Mouse (Mus musculus): ENCODE results near the gene Fntb.

DNA sequence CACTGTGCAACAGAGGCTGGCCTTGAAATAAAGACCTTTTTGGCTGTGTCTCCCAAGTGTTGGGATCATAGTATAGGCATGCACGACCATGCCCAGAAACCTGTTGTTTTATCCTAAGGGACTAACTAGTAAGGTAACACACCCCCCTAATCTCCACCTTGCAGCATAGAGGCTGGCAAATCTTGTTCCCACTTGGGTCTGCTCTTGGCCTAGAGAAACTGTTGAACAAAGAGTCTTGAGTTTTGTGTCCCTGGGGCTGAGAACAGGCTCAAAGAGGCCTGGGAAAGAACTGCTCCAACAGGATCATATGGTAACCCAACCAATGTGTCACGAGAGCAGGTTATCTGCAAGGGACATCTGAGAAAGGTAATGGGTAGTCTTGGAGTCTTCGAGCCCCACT is 169.0 kb downstream of the Fntb start:
- TF ChIP-seq POLR2A (IDR thresholded peaks at IDR 0.05; ENCODE audit: borderline replicate concordance, extremely low read depth, low read depth, low read length) (no peak), CTCF (IDR thresholded peaks at IDR 0.05; ENCODE audit: insufficient read depth, low read length) (no peak)
